Mouse (Mus musculus): ENCODE measurements around the gene Ribc2.

Gene Ribc2

GRCm38 (mm10) chr15:85179528-85180180 lies 47.8 kb downstream of the Ribc2 start:
- DNase-seq (ENCODE audit: low spot score): no peak

GRCm38 (mm10) chr15:85180368-85180767 lies 48.5 kb downstream of the Ribc2 start:
- no peak for DNase-seq (ENCODE audit: low spot score)

- DNase-seq (ENCODE audit: low spot score): no peak
Measured at GRCm38 (mm10) chr15:85182063-85182462, 50.2 kb downstream of the Ribc2 start.

GRCm38 (mm10) chr15:85186916-85187315 lies 55.0 kb downstream of the Ribc2 start:
- DNase-seq (ENCODE audit: low spot score): no peak

- no peak for DNase-seq (ENCODE audit: low spot score)
Measured at GRCm38 (mm10) chr15:85188167-85188778, 56.4 kb downstream of the Ribc2 start.

Data from T-cell, adult 2 months (primary cell).